Mouse (Mus musculus): ENCODE measurements at regions not wholly inside any gene's neighbourhood (a gene's known extent, or its start where the extent isn't known, plus 50 kb on each side); places are given as distances from the start of the nearest gene placed in this dataset.
"Not testable (repeated sequence)": the region's sequence is repeated elsewhere in the genome, so short reads cannot be mapped to it uniquely, and the experiment has no call there.

DNA sequence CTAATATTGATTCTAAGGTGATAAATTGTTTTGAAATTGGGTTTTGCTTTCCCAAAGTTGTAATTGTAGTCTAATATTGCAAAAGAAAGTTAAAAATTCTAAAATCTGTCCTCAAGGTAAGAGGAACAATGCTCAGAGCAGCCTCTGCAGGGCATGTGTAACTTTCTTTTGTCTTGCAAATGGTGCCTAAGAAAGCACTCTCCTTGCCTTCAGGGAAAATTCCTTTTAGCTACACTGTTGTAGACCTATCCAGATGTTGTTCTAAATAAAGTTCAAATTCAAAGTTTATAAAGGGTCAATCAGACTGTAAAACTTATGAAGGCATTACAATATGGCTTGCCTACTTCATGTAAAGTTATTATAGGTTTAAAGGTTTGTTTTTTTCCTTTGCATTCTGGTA is 1075.2 kb upstream of the Gje1 start:
- TF ChIP-seq CTCF, EP300 (IDR thresholded peaks at IDR 0.05; ENCODE audit: low read depth): not testable (repeated sequence)

Data from heart, postnatal 0 days (tissue).